Mouse (Mus musculus) C2C12 (cell line): Measurements from ENCODE around the gene Cdkn1a. TPM values are rescaled to one million over a fixed set of nuclear protein-coding genes. Genes with fewer than 3 reads are reported as not detected.
"Not testable (repeated sequence)": the region's sequence is repeated elsewhere in the genome, so short reads cannot be mapped to it uniquely, and the experiment has no call there.

Experiments used
- H3K27me3 ChIP-seq: one replicate; pipeline ENCODE4 v1.6.1; 2011; ENCODE audit not compliant: control insufficient read depth, insufficient read depth, insufficient read length
- H3K36me3 ChIP-seq: one replicate; pipeline ENCODE4 v1.6.1; 2011; ENCODE audit not compliant: control insufficient read depth, insufficient read depth
- H3K4me3 ChIP-seq: one replicate; pipeline ENCODE4 v1.5.1; 2011; ENCODE audit warnings: mild to moderate bottlenecking, control low read depth; ENCODE audit not compliant: poor library complexity, insufficient read depth, severe bottlenecking
- H3K79me2 ChIP-seq: one replicate; pipeline ENCODE4 v1.6.1; 2011; ENCODE audit not compliant: control insufficient read depth, insufficient read depth
- H3K79me3 ChIP-seq: one replicate; pipeline ENCODE4 v1.6.1; 2011; ENCODE audit warnings: low read depth, control low read depth
- H3ac ChIP-seq: one replicate; pipeline ENCODE3; 2011; ENCODE audit warnings: low read depth; ENCODE audit not compliant: control insufficient read depth, insufficient read length
- CEBPB ChIP-seq: IDR thresholded peaks from one replicate; pipeline ENCODE4 v1.6.1; 2011; ENCODE audit warnings: low read depth, mild to moderate bottlenecking, control low read depth, moderate library complexity
- CTCF ChIP-seq: IDR thresholded peaks from one replicate; pipeline ENCODE4 v1.5.1; 2011; ENCODE audit not compliant: control insufficient read depth, insufficient read depth, insufficient read length
- FOSL1 ChIP-seq: IDR thresholded peaks from one replicate; pipeline ENCODE4 v1.8.0; 2011; ENCODE audit warnings: mild to moderate bottlenecking, low read length; ENCODE audit not compliant: poor library complexity, insufficient read depth, severe bottlenecking
- MAX ChIP-seq: IDR thresholded peaks from one replicate; pipeline ENCODE4 v1.6.1; 2011; ENCODE audit warnings: mild to moderate bottlenecking, control low read depth
- MYOD1 ChIP-seq: IDR thresholded peaks from one replicate; pipeline ENCODE4 v1.6.1; 2011; ENCODE audit warnings: low read depth; ENCODE audit not compliant: control insufficient read depth, insufficient read length
- MYOG ChIP-seq: IDR thresholded peaks from one replicate; pipeline ENCODE4 v1.6.1; 2011; ENCODE audit not compliant: control insufficient read depth, insufficient read length; ENCODE audit errors: extremely low read depth
- USF1 ChIP-seq: IDR thresholded peaks from one replicate; pipeline ENCODE4 v1.6.1; 2011; ENCODE audit warnings: low read depth, mild to moderate bottlenecking, control low read depth, moderate library complexity
- polyA plus RNA-seq: library from polyadenylated mRNA; unstranded; fragments of >200 nt; fragmentation: generic; extraction: Trizol; gene quantifications from one replicate; pipeline ENCODE4 v1.2.1, GENCODE M21; 2012; ENCODE audit warnings: missing spikeins

Gene Cdkn1a
- polyA plus RNA-seq, 1 experiment: 236 TPM

DNA sequence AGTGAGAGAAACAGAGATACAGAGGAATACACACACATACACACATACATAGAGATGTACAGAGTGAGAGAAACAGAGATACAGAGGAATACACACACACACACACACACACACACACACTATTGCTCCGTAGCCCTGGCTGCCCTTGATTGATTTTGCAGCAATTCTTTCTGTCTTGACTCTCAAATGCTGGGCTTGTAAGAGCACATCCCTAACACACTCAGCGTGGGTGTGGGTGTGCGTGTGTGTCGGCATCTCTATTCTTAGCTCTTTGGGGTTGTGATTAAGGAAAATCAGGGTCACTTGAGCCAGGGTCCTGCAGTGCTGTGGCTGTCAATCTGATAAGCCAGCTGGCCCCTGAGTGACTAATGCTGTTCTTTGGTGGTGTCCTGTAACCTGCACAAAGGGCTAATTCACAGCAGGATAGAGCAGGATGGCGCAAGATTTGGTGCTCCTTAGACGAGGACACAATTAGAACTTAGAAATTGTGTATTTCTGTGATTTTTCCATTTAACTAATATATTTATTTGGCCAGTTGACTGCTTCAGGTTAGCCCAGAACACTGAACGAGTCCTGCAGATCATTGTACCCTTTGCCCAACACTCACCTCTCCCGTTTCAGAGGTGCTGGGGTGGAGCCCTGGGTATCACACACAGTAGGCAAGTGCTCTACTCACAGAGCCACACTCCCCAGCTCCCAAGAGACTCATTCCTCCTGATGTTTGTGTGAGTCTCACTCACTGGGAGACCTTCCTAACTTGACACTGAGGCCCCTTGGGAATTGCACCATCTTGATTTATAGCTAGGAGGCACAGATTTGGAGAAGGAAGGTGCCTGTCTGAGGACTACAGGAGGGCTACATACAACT is 27.4 kb upstream of the Cdkn1a start:
- no peak overlapping the region for H3ac ChIP-seq
- no peak overlapping the region for H3K4me3 ChIP-seq
- no peaks in the 10 kb centered on the region for H3K79me3 ChIP-seq
- TF ChIP-seq MYOD1: peak; percentile 83
- peak; percentile 95 for TF ChIP-seq CEBPB
- TF ChIP-seq USF1: no peak
- H3K36me3 ChIP-seq: peaks cover 3% of the 10 kb centered on the region
- no peaks in the 10 kb centered on the region for H3K79me2 ChIP-seq
- no peaks in the 10 kb centered on the region for H3K27me3 ChIP-seq

DNA sequence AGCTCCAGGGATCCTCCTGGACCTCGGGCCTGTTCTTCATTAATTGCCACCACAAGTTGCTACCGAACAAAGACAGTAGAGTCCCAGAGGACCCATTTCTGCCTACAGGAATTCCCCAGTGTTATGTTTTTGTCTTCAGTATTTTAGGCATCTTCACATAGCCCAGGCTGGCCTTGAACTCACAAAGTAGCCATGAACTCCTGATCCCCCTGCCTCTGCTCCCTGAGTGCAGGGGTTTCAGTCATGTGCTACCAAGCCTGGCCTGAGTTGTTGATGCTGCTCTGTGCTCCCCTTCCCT is 26.8 kb upstream of the Cdkn1a start:
- Histone ChIP-seq H3K79me2 (no peaks in the 10 kb centered on the region), H3K4me3 (no peak overlapping the region), H3K27me3 (no peaks in the 10 kb centered on the region), H3ac (no peak overlapping the region), H3K36me3 (peaks cover 3% of the 10 kb centered on the region), H3K79me3 (no peaks in the 10 kb centered on the region)
- TF ChIP-seq CEBPB (no peak), MYOG (no peak), MYOD1 (no peak), CTCF (no peak), MAX (no peak), USF1 (no peak), FOSL1 (no peak)

DNA sequence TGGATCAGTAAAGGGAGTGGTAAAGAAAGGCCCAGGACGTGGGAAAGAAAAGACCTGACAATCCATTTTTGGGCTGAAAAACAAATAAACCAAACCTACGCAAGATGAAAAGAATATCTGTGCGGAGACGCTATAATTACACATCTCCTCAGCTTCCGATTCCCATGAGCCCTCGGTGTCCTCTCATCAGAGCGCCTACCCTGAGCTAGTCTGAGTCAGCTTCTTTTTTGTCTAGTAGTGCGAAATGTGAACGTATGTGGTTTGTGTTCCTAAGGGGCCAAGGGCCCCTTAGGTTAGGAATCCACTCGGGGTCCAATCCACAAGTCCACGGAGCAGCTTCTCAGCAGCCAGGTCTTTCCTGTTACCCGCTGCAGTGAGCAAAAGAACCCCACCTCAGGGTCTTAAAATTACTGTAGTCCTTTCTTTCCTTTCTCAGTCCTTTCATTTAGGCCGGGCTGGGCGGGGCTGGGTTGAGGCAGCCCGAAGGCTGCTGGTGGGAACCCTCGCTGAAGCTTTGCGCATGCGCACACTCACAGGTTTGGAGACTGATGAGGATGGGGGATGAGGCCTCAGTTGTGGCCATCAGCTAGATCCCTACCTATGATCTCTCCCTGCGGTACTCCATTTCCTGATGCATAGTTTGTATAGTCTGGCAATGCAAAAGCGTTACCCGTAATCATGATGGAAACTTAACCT is 25.4 kb upstream of the Cdkn1a start:
- H3ac ChIP-seq: no peak overlapping the region
- H3K4me3 ChIP-seq: no peak overlapping the region
- TF ChIP-seq MAX: no peak
- TF ChIP-seq MYOG: no peak
- no peak for TF ChIP-seq USF1
- no peak for TF ChIP-seq CEBPB
- no peak for TF ChIP-seq CTCF
- no peak for TF ChIP-seq MYOD1
- TF ChIP-seq FOSL1: no peak
- no peaks in the 10 kb centered on the region for H3K36me3 ChIP-seq
- H3K79me2 ChIP-seq: no peaks in the 10 kb centered on the region
- H3K79me3 ChIP-seq: no peaks in the 10 kb centered on the region
- no peaks in the 10 kb centered on the region for H3K27me3 ChIP-seq

DNA sequence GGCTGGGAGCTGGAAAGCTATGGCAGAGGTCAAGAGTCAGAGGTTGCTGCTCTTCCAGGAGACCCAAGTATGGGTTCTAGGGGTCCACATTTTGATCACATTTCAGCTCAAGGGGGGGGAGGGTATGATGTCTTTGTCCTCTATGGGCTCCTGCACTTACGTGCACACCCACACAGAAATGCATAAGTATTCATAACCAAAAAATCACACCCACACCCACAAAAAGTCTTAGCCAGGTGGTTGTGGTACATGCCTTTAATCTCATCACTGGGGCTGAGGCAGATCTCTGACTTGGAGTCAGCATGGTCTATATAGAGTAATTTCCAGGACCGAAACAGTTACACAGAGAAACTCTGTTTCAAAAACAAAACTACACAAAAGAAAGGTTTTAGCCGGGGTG is 24.8 kb upstream of the Cdkn1a start:
- Histone ChIP-seq H3K79me2 (no peaks in the 10 kb centered on the region), H3K27me3 (no peaks in the 10 kb centered on the region), H3K79me3 (no peaks in the 10 kb centered on the region), H3ac (no peak overlapping the region), H3K4me3 (no peak overlapping the region), H3K36me3 (no peaks in the 10 kb centered on the region)
- TF ChIP-seq CEBPB: no peak
- no peak for TF ChIP-seq MYOG
- TF ChIP-seq CTCF: no peak
- no peak for TF ChIP-seq MAX
- TF ChIP-seq FOSL1: no peak
- TF ChIP-seq MYOD1: no peak
- no peak for TF ChIP-seq USF1

DNA sequence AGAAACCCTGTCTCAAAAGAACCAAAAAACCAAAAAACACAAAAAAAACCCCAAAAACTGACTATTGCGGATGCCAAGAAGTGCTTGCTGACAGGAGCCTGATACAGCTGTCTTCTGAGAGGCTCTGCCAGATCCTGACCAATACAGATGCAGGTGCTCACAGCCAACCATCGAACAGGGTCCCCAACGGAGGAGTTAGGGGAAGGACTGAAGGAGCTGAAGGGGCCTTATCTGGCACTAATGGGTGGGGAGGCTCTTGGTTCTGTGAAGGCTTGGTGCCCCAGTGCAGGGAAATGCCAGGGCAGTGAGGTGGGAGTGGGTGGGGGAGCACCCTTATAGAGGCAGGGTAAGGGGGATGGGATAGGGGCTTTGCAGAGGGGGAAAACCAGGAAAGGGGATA is 23.4 kb upstream of the Cdkn1a start:
- H3K4me3 ChIP-seq, H3ac ChIP-seq, H3K36me3 ChIP-seq, H3K79me3 ChIP-seq, H3K79me2 ChIP-seq, H3K27me3 ChIP-seq: not testable (repeated sequence)

DNA sequence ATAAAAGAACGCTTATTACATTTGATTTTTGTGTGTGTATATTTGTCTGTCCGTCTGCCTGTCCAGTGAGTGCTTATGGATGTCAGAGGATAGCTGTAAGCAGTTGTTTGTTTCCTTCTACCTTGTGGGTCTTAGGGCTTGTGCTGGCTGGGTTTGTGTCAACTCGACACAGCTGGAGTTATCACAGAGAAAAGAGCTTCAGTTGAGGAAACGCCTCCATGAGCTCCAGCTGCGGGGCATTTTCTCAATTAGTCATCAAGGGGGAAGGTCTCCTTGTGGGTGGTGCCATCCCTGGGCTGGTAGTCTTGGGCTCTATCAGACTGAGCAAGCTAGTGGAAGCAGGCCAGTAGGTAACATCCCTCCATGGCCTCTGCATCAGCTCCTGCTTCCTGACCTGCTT is 22.9 kb upstream of the Cdkn1a start:
- Histone ChIP-seq H3K36me3 (no peaks in the 10 kb centered on the region), H3K79me3 (no peaks in the 10 kb centered on the region), H3K79me2 (no peaks in the 10 kb centered on the region), H3K4me3 (no peak overlapping the region), H3K27me3 (no peaks in the 10 kb centered on the region), H3ac (no peak overlapping the region)
- TF ChIP-seq USF1: no peak
- no peak for TF ChIP-seq MYOG
- TF ChIP-seq MYOD1: no peak
- no peak for TF ChIP-seq CEBPB
- TF ChIP-seq CTCF: no peak
- TF ChIP-seq MAX: no peak
- TF ChIP-seq FOSL1: no peak
